Mouse (Mus musculus) thymus, adult 2 months (tissue): ENCODE data around the gene Chst14. TPM values are rescaled to one million over a fixed set of nuclear protein-coding genes. Genes with fewer than 3 reads are reported as not detected.

Experiments
- DNase-seq: peaks from one replicate; pipeline ENCODE4 v3.0.0; 2021
- H3K27ac ChIP-seq: fragments of 200-500 bp; 2 replicates; pipeline ENCODE4 v1.5.1; 2012; ENCODE audit warnings: low read length, control low read depth; ENCODE audit not compliant: control insufficient read depth, insufficient read depth
- H3K27me3 ChIP-seq: fragments of 200-500 bp; 2 replicates; pipeline ENCODE4 v1.6.1; 2012; ENCODE audit warnings: mild to moderate bottlenecking, low read length, moderate library complexity, mixed read lengths; ENCODE audit not compliant: control insufficient read depth, insufficient read depth
- H3K36me3 ChIP-seq: fragments of 200-500 bp; 2 replicates; pipeline ENCODE4 v1.6.1; 2012; ENCODE audit warnings: mild to moderate bottlenecking, low read length, moderate library complexity; ENCODE audit not compliant: control insufficient read depth, insufficient read depth
- H3K4me1 ChIP-seq: fragments of 200-500 bp; replicated peaks from 2 replicates; pipeline ENCODE4 v1.6.1; 2012; ENCODE audit warnings: low read length; ENCODE audit not compliant: control insufficient read depth, insufficient read depth
- H3K4me3 ChIP-seq: fragments of 200-500 bp; 2 replicates; pipeline ENCODE4 v1.5.1; 2012; ENCODE audit warnings: mild to moderate bottlenecking, low read length, control low read depth, moderate library complexity; ENCODE audit not compliant: control insufficient read depth, insufficient read depth
- CTCF ChIP-seq: fragments of 200-500 bp; IDR thresholded peaks from 2 replicates; pipeline ENCODE4 v1.5.1; 2012; ENCODE audit warnings: mild to moderate bottlenecking, control low read depth, low read length, moderate library complexity, borderline replicate concordance; ENCODE audit not compliant: control insufficient read depth, poor library complexity, insufficient read depth; ENCODE audit errors: extremely low read depth
- POLR2A ChIP-seq: fragments of 200-500 bp; IDR thresholded peaks from 2 replicates; pipeline ENCODE4 v1.6.1; 2012; ENCODE audit warnings: mild to moderate bottlenecking, low read length, control low read depth, moderate library complexity; ENCODE audit not compliant: control insufficient read depth, poor library complexity, insufficient read depth; ENCODE audit errors: extremely low read depth
- WGBS: fragments of 180-500 bp; shearing (Covaris S2); methylation state at CpG from one replicate; pipeline ENCODE4 v1.1.7; 2018; 5-methylcytosine and 5-hydroxymethylcytosine counted together
- polyA plus RNA-seq: library from polyadenylated mRNA; depleted of rRNA; stranded (reverse); fragments of >200 nt; gene quantifications from 2 replicates; pipeline ENCODE4 v1.2.3, GENCODE M21; 2012

Gene Chst14
- polyA plus RNA-seq, 1 experiment: 9.0 TPM

- DNase-seq: no peak
- peaks cover 17% of the 10 kb centered on the region for H3K27me3 ChIP-seq
- no peak overlapping the region for H3K4me3 ChIP-seq
- H3K27ac ChIP-seq: no peak overlapping the region
- 63% methylated on average over 7 of the region's 7 CpGs for WGBS
- H3K36me3 ChIP-seq: no peaks in the 10 kb centered on the region
- TF ChIP-seq POLR2A (no peak), CTCF (no peak)
- peaks cover 28% of the 10 kb centered on the region for H3K4me1 ChIP-seq
Measured at GRCm38 (mm10) chr2:118905433-118906117, 20.7 kb upstream of the Chst14 start.

- TF ChIP-seq CTCF (no peak), POLR2A (no peak)
- Histone ChIP-seq H3K27ac (no peak overlapping the region), H3K36me3 (no peaks in the 10 kb centered on the region), H3K4me3 (no peak overlapping the region), H3K27me3 (peaks cover 15% of the 10 kb centered on the region), H3K4me1 (peaks cover 30% of the 10 kb centered on the region)
- no peak for DNase-seq
- WGBS: 84% methylated on average over 5 of the region's 5 CpGs
Measured at GRCm38 (mm10) chr2:118906118-118906492, 20.2 kb upstream of the Chst14 start.

GRCm38 (mm10) chr2:118907781-118908180 is 18.5 kb upstream of the Chst14 start:
- Histone ChIP-seq H3K27me3 (peaks cover 7% of the 10 kb centered on the region; the same call in 1 of the 2 replicates), H3K27ac (no peak overlapping the region), H3K36me3 (no peaks in the 10 kb centered on the region), H3K4me1 (peaks cover 34% of the 10 kb centered on the region), H3K4me3 (no peak overlapping the region)
- no peak for TF ChIP-seq CTCF
- TF ChIP-seq POLR2A: no peak
- 90% methylated on average over 3 of the region's 3 CpGs for WGBS
- DNase-seq: no peak

DNA sequence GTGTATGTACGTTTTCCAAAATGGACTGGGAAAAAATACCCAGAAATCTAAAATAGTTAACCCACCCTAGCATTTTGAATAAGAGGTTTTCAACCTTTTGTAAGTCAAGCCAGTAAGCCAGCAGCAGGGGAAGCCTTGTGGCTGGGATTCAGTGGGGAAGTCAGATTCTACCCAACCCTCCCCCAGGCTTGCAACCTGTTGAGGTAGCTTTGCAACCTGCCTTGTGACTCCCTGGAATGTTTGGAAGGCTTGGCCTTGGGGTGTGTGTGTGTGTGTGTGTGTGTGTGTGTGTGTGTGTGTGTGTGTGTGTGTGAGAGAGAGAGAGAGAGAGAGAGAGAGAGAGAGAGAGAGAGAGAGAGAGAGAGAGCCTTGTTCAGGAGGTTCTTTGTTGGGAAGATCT is 17.1 kb upstream of the Chst14 start:
- no peaks in the 10 kb centered on the region for H3K36me3 ChIP-seq
- H3K4me1 ChIP-seq: peaks cover 36% of the 10 kb centered on the region

DNA sequence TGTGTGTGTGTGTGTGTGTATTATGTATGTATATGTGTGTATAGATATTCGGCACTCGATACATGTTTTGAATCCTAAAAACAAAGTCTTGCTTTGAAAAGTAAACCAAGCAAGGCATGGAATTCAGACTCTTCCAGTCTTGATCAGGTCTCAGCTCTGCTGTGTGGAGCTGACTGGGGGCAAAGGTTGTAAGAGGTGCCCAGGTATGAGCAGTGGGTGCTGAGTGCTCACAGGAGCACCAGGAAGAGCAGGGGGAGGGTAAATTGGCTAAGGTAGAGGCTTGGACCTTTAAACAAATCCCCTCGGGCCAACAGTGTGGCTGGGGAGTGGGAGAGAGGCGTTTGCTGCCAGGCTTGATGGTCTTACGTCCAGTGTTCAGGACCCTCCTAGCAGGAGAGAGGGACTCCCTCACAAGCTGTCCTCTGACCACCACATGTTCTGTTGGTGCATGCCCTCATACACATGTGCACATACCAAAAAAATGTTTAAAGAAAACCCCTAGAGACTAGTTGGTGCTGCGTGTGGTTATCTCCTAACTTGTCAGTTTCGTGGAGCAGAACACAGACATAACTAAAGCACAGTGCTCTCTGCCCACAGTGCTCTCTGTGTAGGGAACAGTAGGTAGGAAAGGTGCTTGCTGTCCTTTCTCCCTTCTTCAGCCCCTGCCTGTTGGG is 15.6 kb upstream of the Chst14 start:
- no peak for DNase-seq
- H3K27ac ChIP-seq: no peak overlapping the region
- H3K27me3 ChIP-seq: no peaks in the 10 kb centered on the region
- no peak for TF ChIP-seq CTCF
- TF ChIP-seq POLR2A: no peak
- 65% methylated on average over 7 of the region's 7 CpGs for WGBS
- no peaks in the 10 kb centered on the region for H3K36me3 ChIP-seq
- peaks cover 34% of the 10 kb centered on the region for H3K4me1 ChIP-seq
- no peak overlapping the region for H3K4me3 ChIP-seq

More for the DNA sequence above, 17.1 kb upstream of the Chst14 start:
- no peak for TF ChIP-seq CTCF
- TF ChIP-seq POLR2A: no peak
- no peak overlapping the region for H3K4me3 ChIP-seq
- DNase-seq: no peak
- WGBS: 100% methylated on average over 1 of the region's 1 CpGs
- no peaks in the 10 kb centered on the region for H3K27me3 ChIP-seq
- H3K27ac ChIP-seq: no peak overlapping the region

GRCm38 (mm10) chr2:118912706-118913105 is 13.6 kb upstream of the Chst14 start:
- no peak overlapping the region for H3K4me3 ChIP-seq
- H3K36me3 ChIP-seq: no peaks in the 10 kb centered on the region
- TF ChIP-seq POLR2A (no peak), CTCF (no peak)
- no peak overlapping the region for H3K27ac ChIP-seq
- H3K4me1 ChIP-seq: peaks cover 26% of the 10 kb centered on the region
- 78% methylated on average over 8 of the region's 8 CpGs for WGBS
- no peaks in the 10 kb centered on the region for H3K27me3 ChIP-seq
- DNase-seq: no peak
